Mouse (Mus musculus) heart, adult 2 months (tissue): Measurements from ENCODE around the gene Rmdn2.

ENCODE experiments used
- CTCF ChIP-seq: fragments of 200-600 bp; IDR thresholded peaks from 2 replicates; pipeline ENCODE4 v1.8.1; 2022; ENCODE audit warnings: antibody characterized with exemption, mild to moderate bottlenecking, moderate library complexity
- EP300 ChIP-seq: fragments of 200-500 bp; IDR thresholded peaks from 2 replicates; pipeline ENCODE4 v1.6.1; 2011; ENCODE audit warnings: low read depth, low read length, control low read depth; ENCODE audit not compliant: insufficient read depth
- POLR2A ChIP-seq: fragments of 200-500 bp; IDR thresholded peaks from 2 replicates; pipeline ENCODE4 v1.6.1; 2011; ENCODE audit warnings: mild to moderate bottlenecking, low read depth, low read length, control low read depth; ENCODE audit not compliant: insufficient read depth

- TF ChIP-seq CTCF, result no peak
- no peak for TF ChIP-seq POLR2A
- no peak for TF ChIP-seq EP300
These were observed 10.9 kb downstream of the Rmdn2 start for GRCm38 (mm10) chr17:79622574-79622973.
